Mouse (Mus musculus): ENCODE measurements around the gene Trim62.
A peak's percentile ranks its signal among the peaks of the same experiment; 100 is the strongest.

Trim62 gene

DNA sequence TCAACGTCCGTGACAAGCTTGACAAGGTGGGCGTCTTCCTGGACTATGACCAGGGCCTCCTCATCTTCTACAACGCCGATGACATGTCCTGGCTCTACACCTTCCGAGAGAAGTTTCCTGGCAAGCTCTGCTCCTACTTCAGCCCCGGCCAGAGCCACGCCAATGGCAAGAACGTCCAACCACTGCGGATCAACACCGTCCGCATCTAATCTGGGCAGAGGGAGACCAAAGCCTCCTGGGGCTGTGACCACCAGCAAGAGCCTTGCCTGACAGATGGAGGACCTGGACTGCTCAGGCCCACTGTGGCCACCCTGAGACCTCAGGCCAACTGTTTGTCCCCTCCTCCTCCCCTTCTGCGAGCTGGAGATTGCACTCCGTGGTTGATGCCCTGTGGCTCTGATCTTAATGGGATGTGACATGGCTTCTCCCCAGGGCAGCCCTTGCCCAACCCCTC lies 26.0 kb downstream of the Trim62 start:
- DNase-seq (ENCODE audit: low spot score) = no peak

- peak; percentile 74 for DNase-seq (ENCODE audit: low spot score)
Measured at GRCm38 (mm10) chr4:128910276-128911063, 27.1 kb downstream of the Trim62 start.

DNA sequence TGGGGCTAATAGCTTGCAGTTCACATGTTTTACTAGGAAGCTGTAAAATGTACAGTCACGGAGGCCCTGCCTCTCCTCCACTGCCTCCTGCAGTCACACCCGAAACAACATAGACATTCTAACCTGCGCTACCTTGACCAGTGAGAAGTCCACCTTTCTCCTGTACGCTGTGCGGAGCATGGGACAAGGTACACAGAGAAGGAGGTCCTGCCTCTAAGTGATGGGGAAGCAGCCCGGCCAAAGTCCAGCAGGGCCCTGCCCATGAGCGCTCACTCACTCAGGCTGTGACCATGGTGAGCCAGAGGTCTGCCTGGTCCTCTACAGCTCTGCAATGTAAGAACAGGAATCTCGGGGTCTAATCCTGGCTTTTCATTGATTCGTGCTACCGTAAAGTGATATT lies 28.7 kb downstream of the Trim62 start:
- DNase-seq (ENCODE audit: low spot score) = no peak

GRCm38 (mm10) chr4:128913794-128914193 lies 30.4 kb downstream of the Trim62 start:
- DNase-seq (ENCODE audit: low spot score) = no peak

- DNase-seq (ENCODE audit: low spot score) = no peak
Measured at GRCm38 (mm10) chr4:128917119-128917518, 33.7 kb downstream of the Trim62 start.

DNA sequence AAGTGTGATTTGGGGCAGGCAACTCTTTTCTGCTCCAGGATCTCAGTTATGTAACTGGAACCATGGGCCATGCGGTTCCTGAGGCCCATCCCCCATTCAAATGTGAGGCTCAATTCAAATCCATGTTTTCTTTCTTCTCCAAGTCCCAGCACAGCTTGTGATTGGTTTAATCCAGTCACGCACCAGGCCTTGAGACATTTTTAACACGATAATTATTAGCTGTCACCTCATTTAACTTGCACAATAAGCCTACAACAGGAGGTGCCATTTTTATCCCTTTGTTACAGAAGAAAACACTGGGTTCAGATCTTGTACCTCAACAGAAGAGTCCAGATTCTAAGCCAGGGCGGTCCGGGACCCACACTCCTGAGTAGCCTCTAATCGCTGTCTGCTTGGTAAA lies 34.4 kb downstream of the Trim62 start:
- DNase-seq (ENCODE audit: low spot score) = no peak

DNA sequence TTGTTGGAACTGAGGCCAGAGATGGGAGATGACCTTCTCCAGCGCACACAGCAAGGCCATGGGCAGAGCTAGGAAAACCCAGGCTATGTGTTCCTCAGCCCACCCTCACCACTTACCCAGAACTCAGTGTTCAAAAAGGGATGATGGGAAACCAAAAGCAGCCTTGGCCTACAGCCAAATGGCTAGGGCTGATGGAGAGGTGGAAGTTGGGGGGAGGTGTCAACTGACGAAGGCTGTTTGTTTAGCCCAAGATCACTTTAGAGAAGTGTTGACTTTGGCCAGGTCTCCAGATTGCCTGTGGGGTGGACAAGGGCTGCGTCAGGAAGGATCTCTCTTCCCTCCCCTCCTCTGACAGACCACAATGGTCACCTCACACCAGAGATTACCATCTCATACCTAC lies 34.8 kb downstream of the Trim62 start:
- DNase-seq (ENCODE audit: low spot score) = peak; percentile 48

DNA sequence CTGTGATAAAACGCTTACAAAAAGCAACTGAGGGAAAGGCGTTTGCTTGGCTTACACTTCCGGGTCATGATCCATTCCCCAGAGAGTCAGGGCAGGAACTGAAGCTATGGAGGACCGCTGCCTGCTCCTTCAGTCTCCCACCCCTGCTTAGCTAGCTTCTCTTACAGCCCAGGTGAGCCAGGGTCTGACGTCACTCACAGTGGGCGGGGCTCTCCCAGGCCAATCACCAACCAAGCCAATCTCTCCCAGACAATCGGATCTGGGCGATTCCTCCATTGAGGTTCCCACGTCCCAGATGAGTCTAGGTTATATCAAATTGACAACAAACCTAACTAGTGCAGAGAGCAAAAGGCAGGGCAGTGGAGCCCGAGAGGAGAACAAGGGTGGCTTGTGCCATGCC lies 35.7 kb downstream of the Trim62 start:
- DNase-seq (ENCODE audit: low spot score) = no peak

DNA sequence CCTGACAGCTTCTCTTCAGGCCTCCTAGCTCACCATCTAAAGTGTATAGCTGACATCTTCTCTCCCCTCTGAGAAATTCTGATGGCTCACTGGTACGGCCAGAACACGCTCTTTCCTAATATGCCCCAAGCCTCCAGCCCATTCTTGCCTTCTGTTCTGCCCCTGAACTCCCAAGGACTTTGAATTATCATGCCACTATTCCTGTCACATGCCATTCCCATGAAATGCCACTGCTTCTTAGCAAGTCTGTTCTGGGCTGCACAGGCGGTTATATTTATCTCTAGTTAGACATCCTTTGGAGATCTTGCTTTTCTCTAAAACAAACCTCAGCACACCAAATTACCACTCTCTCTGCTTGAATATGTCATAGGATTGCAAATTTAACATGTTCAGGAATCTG lies 40.2 kb downstream of the Trim62 start:
- no peak for DNase-seq (ENCODE audit: low spot score)

DNA sequence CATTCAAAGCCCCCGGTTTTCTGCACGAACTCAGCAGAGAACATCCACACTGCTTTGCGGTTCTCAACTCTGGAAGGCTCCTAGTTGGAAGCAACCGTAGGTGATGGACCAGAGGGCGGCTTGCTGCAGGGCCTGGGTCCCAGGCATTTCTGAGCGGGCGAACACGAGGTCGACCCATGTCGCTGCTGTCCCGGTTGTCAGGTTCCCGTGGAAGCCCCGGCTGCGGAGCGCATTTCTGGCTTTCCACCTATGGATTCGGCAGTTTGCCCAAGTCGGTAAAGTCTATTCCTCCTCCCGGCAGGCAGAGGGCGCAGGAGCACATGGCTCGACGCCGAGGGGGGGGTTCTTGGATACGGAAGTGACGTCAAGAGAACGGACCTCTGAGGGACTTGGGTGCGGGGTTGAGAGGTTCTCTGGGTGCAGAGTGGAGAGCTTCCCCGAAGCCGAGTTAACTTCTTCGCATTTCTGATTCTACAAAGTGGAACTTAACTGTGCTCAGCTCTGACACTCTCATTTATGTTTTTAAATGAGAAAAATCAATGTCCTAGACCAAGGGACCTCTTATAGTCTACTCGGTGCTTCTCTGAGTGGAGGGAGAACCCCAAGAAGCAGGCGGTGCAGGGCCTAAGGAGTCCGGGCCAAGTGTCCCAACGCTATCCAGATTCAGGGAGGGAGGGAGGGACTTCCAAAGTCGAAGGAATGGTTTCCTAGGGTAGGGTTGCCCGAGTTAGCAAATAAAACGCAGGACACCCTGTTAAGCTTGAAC lies 41.6 kb downstream of the Trim62 start:
- no peak for DNase-seq (ENCODE audit: low spot score)

- peak; percentile 55 for DNase-seq (ENCODE audit: low spot score)
Measured at GRCm38 (mm10) chr4:128932783-128933182, 49.4 kb downstream of the Trim62 start.

DNA sequence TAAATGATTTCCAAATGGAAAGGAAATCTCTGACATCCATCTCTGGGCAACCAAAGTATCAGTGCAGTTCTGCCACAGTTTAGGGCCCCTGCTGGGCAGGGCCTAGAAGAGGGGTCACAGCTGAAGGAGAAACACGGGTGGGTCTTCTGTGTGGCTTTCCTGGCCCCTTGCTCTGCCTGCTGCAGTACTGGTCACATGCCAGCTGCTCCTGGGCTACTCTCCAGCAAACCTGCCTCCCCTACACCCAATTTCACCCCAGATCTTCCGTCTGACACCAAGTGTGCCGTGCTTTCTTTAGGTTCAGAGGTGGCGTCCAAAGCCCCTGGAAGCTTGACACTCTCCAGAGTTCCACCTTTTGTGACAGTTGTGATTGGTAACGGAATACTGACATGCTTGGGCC lies 52.2 kb downstream of the Trim62 start:
- DNase-seq (ENCODE audit: low spot score) = no peak

GRCm38 (mm10) chr4:128942346-128942745 lies 59.0 kb downstream of the Trim62 start:
- no peak for DNase-seq (ENCODE audit: low spot score)

DNA sequence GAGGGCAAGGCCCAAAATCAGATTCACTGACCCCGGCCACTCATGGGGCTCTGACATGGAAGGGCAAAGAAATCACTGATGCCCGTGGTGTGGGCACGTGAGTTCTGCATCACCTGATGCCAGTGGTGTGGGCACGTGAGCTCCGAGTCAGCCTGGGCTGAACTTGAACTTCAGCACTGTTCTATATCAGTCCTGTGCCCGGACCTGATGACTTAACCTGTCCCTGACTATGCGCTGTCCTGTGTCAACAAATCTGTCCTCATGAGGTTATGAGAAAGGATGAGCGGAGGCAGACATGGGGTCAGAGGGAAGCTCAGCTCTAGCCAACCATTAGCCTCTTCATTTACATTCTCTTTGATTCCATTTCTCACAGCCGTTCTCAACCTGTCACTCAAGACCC lies 63.4 kb downstream of the Trim62 start:
- no peak for DNase-seq (ENCODE audit: low spot score)

DNA sequence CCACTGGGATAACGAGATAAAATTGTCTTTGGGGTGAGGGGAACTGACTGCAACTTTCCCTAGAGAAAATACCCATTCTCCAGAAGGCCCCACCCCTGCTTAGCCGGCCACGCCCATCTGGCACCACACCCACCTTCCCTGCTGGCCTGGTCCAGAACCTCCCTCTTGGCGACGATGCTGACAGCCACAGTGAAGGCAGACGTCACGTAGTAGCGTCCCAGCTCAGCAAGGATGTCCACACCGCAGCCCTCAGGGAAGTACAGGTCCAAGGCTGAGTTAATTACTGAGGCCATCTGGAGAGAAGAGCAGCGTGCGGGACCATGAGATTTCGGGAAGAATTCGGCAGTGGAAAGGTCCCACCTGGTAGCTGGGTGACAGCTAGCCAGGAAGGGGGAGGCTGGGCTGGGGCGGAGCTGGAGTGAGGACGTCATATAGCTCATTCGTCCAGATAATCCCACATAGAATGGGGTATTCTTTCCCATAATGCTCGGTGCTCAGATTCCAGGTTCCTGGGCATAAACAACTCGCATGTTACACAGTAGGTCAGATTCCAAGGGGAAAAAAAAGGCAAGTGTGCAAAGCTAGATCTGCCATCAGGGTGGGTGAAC lies 64.0 kb downstream of the Trim62 start:
- DNase-seq (ENCODE audit: low spot score) = peak; percentile 81

DNA sequence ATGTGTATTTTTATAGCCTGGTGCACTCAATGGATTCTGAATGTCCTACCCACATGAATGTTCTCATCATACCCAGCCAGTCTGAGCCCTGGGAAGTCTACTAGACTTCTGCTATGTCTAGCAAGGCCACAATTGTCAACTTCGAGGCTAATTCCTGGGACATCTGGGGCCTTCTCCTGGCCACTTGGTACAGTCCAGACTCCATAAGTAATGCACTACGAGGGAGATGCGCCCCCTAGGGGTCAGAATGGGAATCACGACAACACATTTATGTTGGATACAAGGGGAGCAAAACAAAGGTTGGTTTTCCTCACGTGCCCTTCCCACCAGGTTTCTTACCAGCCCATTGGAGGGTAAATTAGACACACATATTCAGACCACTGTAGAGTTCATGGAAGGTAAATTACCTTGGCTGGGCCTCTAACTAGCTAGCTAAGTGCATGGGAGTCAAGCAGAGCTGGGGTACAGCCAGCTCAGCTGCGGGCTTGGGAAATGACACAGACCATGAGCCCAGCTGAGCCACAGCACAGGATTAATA lies 64.8 kb downstream of the Trim62 start:
- DNase-seq (ENCODE audit: low spot score) = peak; percentile 79

GRCm38 (mm10) chr4:128949470-128950005 lies 66.2 kb downstream of the Trim62 start:
- DNase-seq (ENCODE audit: low spot score) = no peak

- DNase-seq (ENCODE audit: low spot score) = no peak
Measured at GRCm38 (mm10) chr4:128950461-128950860, 67.1 kb downstream of the Trim62 start.

DNA sequence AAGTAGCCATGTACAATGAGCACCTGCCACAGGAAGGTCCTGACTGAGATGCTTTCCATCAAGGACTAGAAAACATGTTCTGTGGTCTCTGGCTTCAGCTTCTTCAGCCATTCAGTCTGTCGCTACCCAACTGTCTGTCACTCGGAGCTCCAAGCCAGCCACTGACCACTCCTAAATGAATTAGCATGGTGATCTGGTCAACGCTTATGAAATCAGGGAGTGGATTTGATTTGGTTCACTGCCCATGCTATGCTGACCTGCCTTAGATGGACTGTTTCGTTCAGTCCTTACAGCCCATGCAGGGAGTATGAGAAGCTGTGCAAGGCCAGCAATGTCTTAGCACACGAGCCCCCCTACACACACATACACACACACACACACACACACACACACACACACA lies 70.5 kb downstream of the Trim62 start:
- peak; percentile 85 for DNase-seq (ENCODE audit: low spot score)

- DNase-seq (ENCODE audit: low spot score) = peak; percentile 90
Measured at GRCm38 (mm10) chr4:128957155-128957911, 74.0 kb downstream of the Trim62 start.

- no peak for DNase-seq (ENCODE audit: low spot score)
Measured at GRCm38 (mm10) chr4:128958156-128958555, 74.8 kb downstream of the Trim62 start.

DNA sequence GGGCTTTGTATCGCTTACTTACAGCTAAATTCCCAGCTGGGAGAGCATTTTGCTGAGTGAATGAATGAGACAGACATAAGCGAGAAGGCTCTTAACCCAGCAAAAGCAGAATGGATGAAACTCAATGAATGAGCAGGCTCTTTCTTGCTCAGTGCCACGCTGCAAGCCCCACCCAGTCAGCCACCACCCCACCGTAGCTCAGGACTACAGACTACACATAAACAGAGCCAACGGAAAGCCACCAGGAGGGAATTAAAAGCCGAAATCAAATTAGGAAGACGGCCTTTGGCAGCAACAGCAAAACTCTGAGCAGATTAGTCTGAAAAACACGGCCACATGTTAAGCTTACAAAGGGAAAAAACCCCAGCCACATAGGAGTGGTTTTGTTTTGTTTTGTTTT lies 75.5 kb downstream of the Trim62 start:
- DNase-seq (ENCODE audit: low spot score) = peak; percentile 96

Measured in MN1 (cell line).